Mouse (Mus musculus): ENCODE measurements around the gene Mknk2.

The Mknk2 gene

GRCm38 (mm10) chr10:80677942-80678436 lies at the start of gene Mknk2:
Mknk2 (minus strand) TSS chr10:80678112.
- peak; percentile 87 for DNase-seq

- no peak for DNase-seq
These were observed 39.4 kb upstream of the Mknk2 start for GRCm38 (mm10) chr10:80717281-80717680.

GRCm38 (mm10) chr10:80710834-80711233 lies 32.9 kb upstream of the Mknk2 start:
- no peak for DNase-seq

GRCm38 (mm10) chr10:80705479-80705878 lies 27.6 kb upstream of the Mknk2 start:
- no peak for DNase-seq

- DNase-seq: no peak
These were observed 27.1 kb upstream of the Mknk2 start for GRCm38 (mm10) chr10:80705033-80705432.

GRCm38 (mm10) chr10:80704418-80704817 lies 26.5 kb upstream of the Mknk2 start:
- no peak for DNase-seq

- no peak for DNase-seq
These were observed 25.7 kb upstream of the Mknk2 start for GRCm38 (mm10) chr10:80703643-80704042.

- peak; percentile 96 for DNase-seq
These were observed 24.9 kb upstream of the Mknk2 start for GRCm38 (mm10) chr10:80702536-80703390.

- DNase-seq: peak; percentile 98
These were observed 24.0 kb upstream of the Mknk2 start, which contains the start of the genes Mob3a and Izumo4 for GRCm38 (mm10) chr10:80701721-80702535. Mob3a (minus strand) TSS chr10:80701977. Izumo4 (plus strand) TSS chr10:80702184.

GRCm38 (mm10) chr10:80700732-80701131 lies 22.8 kb upstream of the Mknk2 start:
- DNase-seq: no peak

- DNase-seq: no peak
These were observed 22.2 kb upstream of the Mknk2 start for GRCm38 (mm10) chr10:80700038-80700504.

GRCm38 (mm10) chr10:80698605-80699004 lies 20.7 kb upstream of the Mknk2 start:
- DNase-seq: no peak

- no peak for DNase-seq
These were observed 19.9 kb upstream of the Mknk2 start for GRCm38 (mm10) chr10:80697812-80698211.

- DNase-seq: no peak
These were observed 19.5 kb upstream of the Mknk2 start for GRCm38 (mm10) chr10:80697393-80697787.

- no peak for DNase-seq
These were observed 18.8 kb upstream of the Mknk2 start for GRCm38 (mm10) chr10:80696502-80697392.

- no peak for DNase-seq
These were observed 18.0 kb upstream of the Mknk2 start for GRCm38 (mm10) chr10:80695801-80696501.

GRCm38 (mm10) chr10:80695186-80695585 lies 17.3 kb upstream of the Mknk2 start:
- no peak for DNase-seq

- DNase-seq: no peak
These were observed 16.4 kb upstream of the Mknk2 start for GRCm38 (mm10) chr10:80694159-80694938.

GRCm38 (mm10) chr10:80693401-80694045 lies 15.6 kb upstream of the Mknk2 start:
- DNase-seq: no peak
